Mouse (Mus musculus): ENCODE measurements around the gene Wdr18.
"Not testable (repeated sequence)": the region's sequence is repeated elsewhere in the genome, so short reads cannot be mapped to it uniquely, and the experiment has no call there.

Wdr18 gene

DNA sequence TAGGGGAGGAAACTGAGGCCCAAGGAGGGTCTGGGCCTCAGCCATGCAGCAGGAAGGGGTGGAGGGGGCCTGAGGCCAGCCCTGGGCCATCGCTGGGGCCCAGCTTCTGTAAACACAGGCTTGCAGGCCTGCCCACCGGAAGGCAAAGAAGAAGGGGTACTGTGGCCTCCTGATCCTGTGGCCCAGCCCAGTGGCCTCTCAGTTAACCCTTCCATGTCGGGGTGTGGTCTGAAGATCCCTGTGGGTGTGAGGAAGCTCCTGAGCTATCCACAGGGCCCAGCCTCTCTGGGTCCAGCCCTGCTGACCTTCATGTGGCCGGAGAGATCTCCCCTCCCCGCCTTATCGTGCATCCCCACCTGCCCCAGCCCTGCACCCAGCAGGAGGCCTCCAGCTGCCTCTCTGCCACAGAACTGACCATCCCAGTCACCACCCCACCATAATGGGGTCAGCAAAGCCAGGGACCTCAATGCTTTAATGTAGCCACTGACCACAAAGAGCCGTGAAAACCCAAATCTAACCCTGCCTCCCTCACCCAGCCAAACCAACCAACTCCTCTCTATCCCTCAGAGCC lies 13.1 kb upstream of the Wdr18 start:
- DNase-seq (ENCODE audit: low spot score in 2 of 2): no peak

DNA sequence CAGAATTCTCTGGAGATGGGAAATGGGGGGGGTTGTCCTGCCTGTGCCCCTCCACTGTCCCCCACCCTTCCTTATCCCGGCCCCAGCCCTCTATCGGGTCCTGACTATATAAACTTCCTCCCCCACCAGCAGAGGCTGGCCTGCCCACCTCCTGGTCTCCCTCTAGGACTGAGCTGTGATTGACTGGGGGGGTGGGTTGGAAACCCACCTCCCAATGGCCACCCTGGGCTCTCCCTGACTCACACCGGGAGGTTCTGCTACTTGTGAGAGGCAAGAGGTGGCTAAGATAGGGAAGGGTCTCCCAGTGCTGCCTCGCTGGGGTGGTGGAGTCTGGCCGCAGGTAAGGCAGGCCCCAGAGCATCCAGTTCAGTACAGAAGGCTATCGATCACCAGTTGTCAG lies 12.4 kb upstream of the Wdr18 start:
- DNase-seq (ENCODE audit: low spot score in 2 of 2): no peak

GRCm38 (mm10) chr10:79949873-79950272 lies 10.1 kb upstream of the Wdr18 start:
- no peak for DNase-seq (ENCODE audit: low spot score in 2 of 2)

DNA sequence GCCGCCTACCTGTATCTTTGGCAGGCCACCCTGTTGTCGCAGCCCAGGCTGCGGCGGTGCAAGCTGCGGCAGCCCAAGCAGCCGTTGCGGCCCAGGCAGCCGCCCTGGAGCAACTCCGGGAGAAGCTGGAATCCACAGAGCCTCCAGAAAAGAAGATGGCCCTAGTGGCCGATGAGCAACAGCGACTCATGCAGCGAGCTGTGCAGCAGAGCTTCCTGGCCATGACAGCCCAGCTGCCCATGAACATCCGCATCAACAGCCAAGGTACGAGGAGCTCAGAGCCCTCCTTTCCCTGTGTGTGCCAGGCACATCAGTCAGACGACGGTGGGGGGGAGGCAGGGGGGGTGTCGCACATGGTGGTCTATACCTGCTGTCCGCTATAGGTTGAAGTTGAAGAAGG lies 9.3 kb upstream of the Wdr18 start:
- DNase-seq (ENCODE audit: low spot score in 2 of 2): no peak

GRCm38 (mm10) chr10:79953946-79954345 lies 6.0 kb upstream of the Wdr18 start:
- DNase-seq (ENCODE audit: low spot score in 2 of 2): peak in 1 of 2 experiments; percentile 38

- no peak for DNase-seq (ENCODE audit: low spot score in 2 of 2)
These were observed 4.3 kb upstream of the Wdr18 start for GRCm38 (mm10) chr10:79955691-79956090.

- DNase-seq (ENCODE audit: low spot score in 2 of 2): no peak
These were observed 3.3 kb upstream of the Wdr18 start for GRCm38 (mm10) chr10:79956643-79957154.

- peak in 1 of 2 experiments; percentile 80 for DNase-seq (ENCODE audit: low spot score in 2 of 2)
These were observed 1.7 kb upstream of the Wdr18 start for GRCm38 (mm10) chr10:79958140-79958816.

GRCm38 (mm10) chr10:79959412-79959811 lies 540 bp upstream of the Wdr18 start:
- DNase-seq (ENCODE audit: low spot score in 2 of 2): not testable (repeated sequence)

- DNase-seq (ENCODE audit: low spot score in 2 of 2): no peak
These were observed 831 bp downstream of the Wdr18 start for GRCm38 (mm10) chr10:79960671-79961294.

DNA sequence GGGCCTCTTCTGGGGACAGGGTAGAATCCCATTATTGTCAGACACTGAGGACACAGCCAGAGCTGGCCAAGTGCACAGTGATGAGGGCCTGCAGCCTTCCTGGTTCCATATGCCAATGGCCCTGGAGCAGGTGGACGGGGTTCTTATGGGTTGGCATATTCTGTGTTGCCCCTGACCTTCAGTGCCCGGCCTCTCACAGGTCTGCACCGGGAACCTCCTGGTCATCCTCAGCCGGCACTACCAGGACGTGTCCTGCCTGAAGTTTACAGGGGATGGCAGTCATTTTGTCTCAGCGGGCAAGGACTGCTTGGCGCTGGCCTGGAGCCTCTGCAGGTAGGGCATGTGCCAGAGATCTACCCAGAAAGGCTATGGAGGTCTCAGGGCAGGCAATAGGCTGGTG lies 4.8 kb downstream of the Wdr18 start:
- no peak for DNase-seq (ENCODE audit: low spot score in 2 of 2)

DNA sequence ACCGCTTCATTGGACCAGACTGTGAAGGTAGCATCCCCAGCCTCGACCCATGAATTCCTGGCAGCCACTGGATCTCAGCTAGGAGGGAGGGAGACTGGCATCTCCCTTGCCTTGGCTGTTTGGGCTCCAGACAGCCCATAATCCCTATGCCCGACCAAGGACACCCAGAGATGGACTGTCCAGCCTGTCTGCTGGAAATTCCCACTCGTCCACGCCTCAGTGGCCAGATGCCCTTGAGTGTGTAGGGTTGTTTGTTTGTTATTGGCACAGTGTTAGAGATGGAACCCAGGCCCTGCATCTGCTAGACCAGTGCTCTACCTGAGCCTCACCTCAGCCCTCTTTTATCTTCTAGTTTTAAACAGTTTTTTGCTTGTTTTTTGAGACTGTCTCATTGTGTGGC lies 5.4 kb downstream of the Wdr18 start:
- DNase-seq (ENCODE audit: low spot score in 2 of 2): no peak

DNA sequence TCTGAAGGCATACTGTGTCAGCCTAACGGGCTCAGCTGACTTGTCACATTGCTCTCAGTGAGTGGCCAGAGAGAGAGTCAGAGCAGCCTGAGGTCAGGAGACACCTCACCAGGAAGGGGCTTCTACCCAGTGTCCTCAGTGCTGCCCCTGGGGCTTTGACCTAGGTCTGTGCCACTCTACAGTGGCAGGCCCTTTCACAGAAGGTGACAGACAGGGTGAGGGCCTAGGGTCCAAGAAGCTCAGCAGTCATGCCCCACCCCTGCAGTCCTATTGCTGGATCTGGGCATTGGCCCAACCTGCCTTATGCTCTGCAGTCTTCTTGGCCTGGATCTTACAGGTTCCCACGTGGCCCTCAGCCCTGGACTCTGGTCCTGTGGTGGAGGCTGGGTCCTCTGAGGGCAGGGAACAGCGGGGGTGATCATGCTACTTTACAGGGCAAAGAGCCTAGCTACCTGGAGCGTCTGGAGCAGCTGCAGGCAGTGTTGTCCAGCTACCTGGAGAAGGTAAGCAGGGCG lies 7.0 kb downstream of the Wdr18 start:
- no peak for DNase-seq (ENCODE audit: low spot score in 2 of 2)

- no peak for DNase-seq (ENCODE audit: low spot score in 2 of 2)
These were observed 8.2 kb downstream of the Wdr18 start for GRCm38 (mm10) chr10:79968181-79968580.

DNA sequence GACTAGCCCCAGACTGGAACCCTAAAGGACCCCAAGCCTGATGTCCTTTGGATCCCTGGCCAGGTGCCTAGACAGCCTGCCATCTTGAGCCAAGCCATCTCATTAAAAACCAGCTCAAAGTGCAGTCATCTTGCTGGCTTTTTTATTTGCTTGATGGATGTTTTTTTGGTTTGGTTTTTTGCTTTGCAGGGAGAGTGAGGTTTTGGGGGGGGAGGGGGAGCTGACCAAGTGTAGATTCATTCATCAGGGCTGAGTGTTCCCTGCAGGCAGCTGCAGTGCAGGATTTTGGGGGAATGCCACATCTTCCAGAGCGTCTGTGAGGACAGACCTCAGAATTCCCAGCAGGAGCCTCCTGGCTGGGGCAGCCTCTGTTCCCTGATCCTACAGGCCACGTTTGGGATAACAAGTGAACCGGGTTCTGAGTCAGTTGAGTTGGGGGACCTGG lies 9.2 kb downstream of the Wdr18 start:
- no peak for DNase-seq (ENCODE audit: low spot score in 2 of 2)

DNA sequence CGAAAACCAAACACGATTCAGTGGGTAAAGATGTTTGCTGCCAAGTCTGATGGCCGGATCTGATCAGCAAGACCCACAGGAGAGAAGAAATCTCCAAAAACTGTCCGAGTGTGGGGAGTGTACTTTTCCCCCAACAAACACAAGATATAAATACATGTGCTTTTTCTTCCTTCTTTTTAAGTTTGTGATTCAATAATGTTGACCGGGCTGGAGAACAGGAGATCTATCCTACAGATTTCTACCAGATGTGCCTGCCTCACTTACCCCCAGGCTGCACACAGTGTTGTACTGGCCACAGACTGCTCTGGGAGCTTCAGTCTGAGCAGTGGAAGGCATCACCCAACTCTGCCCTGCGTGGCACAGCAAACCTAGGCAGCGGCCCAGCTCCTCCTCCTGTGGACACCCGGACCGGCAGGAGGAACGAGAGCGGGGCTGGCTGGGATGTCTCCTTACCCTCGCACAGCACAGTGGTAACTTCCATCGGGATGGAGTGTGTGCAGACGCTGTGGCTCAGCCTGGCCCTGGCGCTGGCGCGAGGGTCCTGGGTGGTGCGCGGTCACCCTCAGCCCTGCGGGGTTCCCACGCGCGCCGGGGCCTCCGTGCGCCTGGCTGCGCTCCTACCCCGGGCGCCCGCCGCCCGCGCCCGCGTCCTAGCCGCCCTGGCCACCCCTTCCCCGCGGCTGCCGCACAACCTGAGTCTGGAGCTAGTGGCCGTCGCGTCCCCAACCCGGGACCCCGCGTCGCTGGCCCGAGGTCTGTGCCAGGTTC lies 10.6 kb downstream of the Wdr18 start, which contains the start of gene Grin3b:
TSS of gene Grin3b (plus strand) at position 301 of the 768 bp plus-strand sequence.
- DNase-seq (ENCODE audit: low spot score in 2 of 2): no peak

DNA sequence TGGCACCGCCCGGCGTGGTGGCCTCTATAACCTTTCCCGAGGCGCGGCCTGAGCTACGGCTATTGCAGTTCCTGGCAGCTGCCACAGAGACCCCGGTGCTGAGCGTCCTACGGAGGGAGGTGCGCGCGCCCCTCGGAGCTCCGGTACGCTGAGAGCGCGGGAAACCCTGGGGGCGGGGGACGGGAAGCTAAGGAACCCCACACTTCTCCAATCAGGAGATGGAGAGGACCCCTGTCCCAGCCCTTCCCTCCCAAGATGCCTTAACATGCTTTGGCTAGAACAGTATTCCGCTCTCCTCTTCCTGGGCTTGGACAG lies 11.2 kb downstream of the Wdr18 start:
- DNase-seq (ENCODE audit: low spot score in 2 of 2): no peak

GRCm38 (mm10) chr10:79972831-79973230 lies 12.9 kb downstream of the Wdr18 start:
- no peak for DNase-seq (ENCODE audit: low spot score in 2 of 2)

- no peak for DNase-seq (ENCODE audit: low spot score in 2 of 2)
These were observed 14.1 kb downstream of the Wdr18 start for GRCm38 (mm10) chr10:79974087-79974486.

GRCm38 (mm10) chr10:79974668-79975067 lies 14.7 kb downstream of the Wdr18 start:
- no peak for DNase-seq (ENCODE audit: low spot score in 2 of 2)

GRCm38 (mm10) chr10:79976071-79976721 lies 16.2 kb downstream of the Wdr18 start:
- DNase-seq (ENCODE audit: low spot score in 2 of 2): no peak

DNA sequence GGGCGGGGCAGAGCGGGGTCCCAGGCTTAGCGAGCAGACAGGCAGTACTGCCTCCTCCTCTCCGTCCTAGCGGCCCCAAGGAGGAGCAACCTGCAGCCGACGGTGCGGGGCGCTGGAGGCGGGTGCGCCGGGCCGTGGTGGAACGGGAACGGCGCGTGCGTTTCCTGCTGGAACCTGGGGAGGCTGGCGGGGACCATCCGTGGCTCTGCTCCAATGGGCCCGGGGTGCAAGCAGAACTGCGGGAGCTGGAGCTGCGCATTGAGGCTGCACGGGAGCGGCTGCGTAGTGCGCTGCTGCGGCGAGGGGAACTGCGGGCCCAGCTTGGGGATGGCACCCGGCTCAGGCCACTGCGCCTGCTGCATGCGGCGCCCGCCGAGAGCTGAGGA lies 16.8 kb downstream of the Wdr18 start:
- DNase-seq (ENCODE audit: low spot score in 2 of 2): no peak
